Mouse (Mus musculus): ENCODE results near the gene Bik. TPM values are rescaled to one million over a fixed set of nuclear protein-coding genes. Genes with fewer than 3 reads are reported as not detected.

The Bik gene
- total and polyA plus RNA-seq, 3 experiments: 7.6 to 10.2 TPM; not detected in 1

- no peak for DNase-seq (ENCODE audit: low read depth, low spot score)
- no peak overlapping the region for H3K27ac ChIP-seq (ENCODE audit: control insufficient read depth, low read depth, low read length)
- H3K9me3 ChIP-seq (replicated peaks; ENCODE audit: insufficient read depth, low read length): no peaks in the 10 kb centered on the region
- H3K4me3 ChIP-seq (ENCODE audit: control insufficient read depth in 1 of 2, insufficient read depth in 1 of 2, low read depth in 2 of 2, low read length in 2 of 2): no peak overlapping the region
- H3K4me1 ChIP-seq (ENCODE audit: control insufficient read depth in 1 of 2, insufficient read depth in 2 of 2, low read length in 2 of 2): no peaks in the 10 kb centered on the region
- no peak for TF ChIP-seq ELF1 (IDR thresholded peaks at IDR 0.05; ENCODE audit: low read depth, low read length)
- no peak for TF ChIP-seq ZC3H11A (IDR thresholded peaks at IDR 0.05; ENCODE audit: low read depth, low read length)
- TF ChIP-seq RAD21 (IDR thresholded peaks at IDR 0.05; ENCODE audit: low read depth, low read length): no peak
- TF ChIP-seq CTCF (IDR thresholded peaks at IDR 0.05 in 2 of 3, conservative IDR thresholded peaks at IDR 0.05 in 1 of 3; ENCODE audit: control insufficient read depth in 1 of 3, insufficient read depth in 1 of 3, low read depth in 2 of 3, low read length in 3 of 3, poor library complexity in 1 of 3, severe bottlenecking in 1 of 3): no peak
- TF ChIP-seq POLR2AphosphoS5 (IDR thresholded peaks at IDR 0.05; ENCODE audit: borderline replicate concordance, low read depth, low read length): no peak
- H3K27me3 ChIP-seq (ENCODE audit: control insufficient read depth in 1 of 2, insufficient read depth in 2 of 2, low read length in 2 of 2): no peaks in the 10 kb centered on the region
- no peaks in the 10 kb centered on the region for H3K79me2 ChIP-seq (ENCODE audit: control insufficient read depth, insufficient read depth, low read length, poor library complexity)
- peaks cover 0 to 2% of the 10 kb centered on the region in 2 experiments; a peak in 1 of 4 replicates for H3K36me3 ChIP-seq (ENCODE audit: control insufficient read depth in 1 of 2, insufficient read depth in 2 of 2, low read length in 2 of 2)
- H3K9ac ChIP-seq (ENCODE audit: control insufficient read depth, low read depth, low read length, poor library complexity, severe bottlenecking): no peak overlapping the region
Measured at GRCm38 (mm10) chr15:83576651-83577050, 50.0 kb downstream of the Bik start.

- Histone ChIP-seq H3K36me3 (ENCODE audit: control insufficient read depth in 1 of 2, insufficient read depth in 2 of 2, low read length in 2 of 2) (peaks cover 6 to 10% of the 10 kb centered on the region in 2 experiments), H3K9ac (ENCODE audit: control insufficient read depth, low read depth, low read length, poor library complexity, severe bottlenecking) (no peak overlapping the region), H3K4me3 (ENCODE audit: control insufficient read depth in 1 of 2, insufficient read depth in 1 of 2, low read depth in 2 of 2, low read length in 2 of 2) (no peak overlapping the region), H3K27ac (ENCODE audit: control insufficient read depth, low read depth, low read length) (no peak overlapping the region), H3K9me3 (replicated peaks; ENCODE audit: insufficient read depth, low read length) (no peaks in the 10 kb centered on the region), H3K4me1 (ENCODE audit: control insufficient read depth in 1 of 2, insufficient read depth in 2 of 2, low read length in 2 of 2) (peaks cover 0 to 7% of the 10 kb centered on the region in 2 experiments; a peak in 3 of 4 replicates), H3K79me2 (ENCODE audit: control insufficient read depth, insufficient read depth, low read length, poor library complexity) (no peaks in the 10 kb centered on the region), H3K27me3 (ENCODE audit: control insufficient read depth in 1 of 2, insufficient read depth in 2 of 2, low read length in 2 of 2) (no peaks in the 10 kb centered on the region)
- no peak for DNase-seq (ENCODE audit: low read depth, low spot score)
- TF ChIP-seq HCFC1 (IDR thresholded peaks at IDR 0.05; ENCODE audit: low read depth, low read length) (no peak), NRF1 (IDR thresholded peaks at IDR 0.05; ENCODE audit: insufficient read depth, low read depth, low read length, poor library complexity, severe bottlenecking) (no peak), MYB (IDR thresholded peaks at IDR 0.05; ENCODE audit: low read depth, low read length) (no peak), BHLHE40 (IDR thresholded peaks at IDR 0.05; ENCODE audit: borderline replicate concordance, low read depth, low read length) (no peak), MAZ (IDR thresholded peaks at IDR 0.05; ENCODE audit: low read depth, low read length) (no peak), MAX (IDR thresholded peaks at IDR 0.05; ENCODE audit: low read length) (no peak), MYC (IDR thresholded peaks at IDR 0.05; ENCODE audit: low read depth, low read length) (no peak), ELF1 (IDR thresholded peaks at IDR 0.05; ENCODE audit: low read depth, low read length) (no peak), ZKSCAN1 (IDR thresholded peaks at IDR 0.05; ENCODE audit: low read depth, low read length) (no peak), GATA1 (IDR thresholded peaks at IDR 0.05; ENCODE audit: low read depth, low read length) (no peak), ETS1 (IDR thresholded peaks at IDR 0.05; ENCODE audit: low read depth, low read length) (no peak)
Measured at GRCm38 (mm10) chr15:83582931-83583330, 56.3 kb downstream of the Bik start.
